Comparison of ENCODE assay signal across 16 mouse cellular contexts in the genomic region with DNA sequence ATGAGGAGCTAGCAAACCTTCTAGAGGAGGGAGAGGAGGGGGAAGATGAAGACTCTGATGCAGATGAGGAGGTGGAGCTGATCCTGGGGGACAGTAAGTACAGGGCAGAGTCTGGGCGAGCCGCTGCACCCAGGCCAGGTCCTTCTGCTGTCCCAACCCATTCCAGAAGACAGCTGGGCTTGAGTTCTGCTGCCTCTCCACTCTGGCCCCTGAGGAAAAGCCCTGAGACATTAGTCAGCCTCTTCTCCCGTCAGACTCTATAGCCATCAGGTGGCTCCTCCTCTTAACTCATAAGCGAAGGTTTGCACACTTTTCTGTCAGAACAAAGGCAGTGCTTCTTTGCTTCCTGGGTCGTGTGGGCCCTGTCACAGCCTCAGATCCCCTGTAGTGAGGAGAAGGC.
"Had no signal": no experiment of that assay in that cellular context is flagged by ENCODE, and none has a peak within 500 bp of the region (broad histone marks: within the 10 kb centered on the region; RNA-seq: fewer than 3 reads in every experiment).

No protein-coding gene starts in this region.

- H3K27me3 ChIP-seq: neural tube, embryonic 13.5 days; neural tube, embryonic 15.5 days; stomach, embryonic 15.5 days had no signal

- H3K9ac ChIP-seq: neural tube, embryonic 13.5 days; neural tube, embryonic 15.5 days; stomach, embryonic 15.5 days had no signal

- H3K4me2 ChIP-seq: neural tube, embryonic 13.5 days; neural tube, embryonic 15.5 days; stomach, embryonic 15.5 days had no signal

- H3K4me1 ChIP-seq: neural tube, embryonic 13.5 days; neural tube, embryonic 15.5 days; stomach, embryonic 15.5 days had no signal

- DNase-seq: retina, postnatal 1 day; right cerebral cortex, adult 18-20 months; right cerebral cortex, postnatal 14 days; right cerebral cortex, postnatal 25 days; right cerebral cortex, postnatal 4 days; spleen, adult 18-20 months; thymus, adult 18-20 months; thymus, adult 2 months; thymus, postnatal 14 days; thymus, postnatal 25 days; thymus, postnatal 36 days; thymus, postnatal 4 days had no signal

- H3K27ac ChIP-seq: neural tube, embryonic 13.5 days; neural tube, embryonic 15.5 days; stomach, embryonic 15.5 days; stomach, postnatal 0 days had no signal

- H3K9me3 ChIP-seq: neural tube, embryonic 13.5 days; neural tube, embryonic 15.5 days; stomach, embryonic 15.5 days had no signal

- H3K4me3 ChIP-seq: neural tube, embryonic 13.5 days; neural tube, embryonic 15.5 days; stomach, embryonic 15.5 days had no signal
